Mouse (Mus musculus): ENCODE data around the gene Eif3b. TPM values are rescaled to one million over a fixed set of nuclear protein-coding genes. Genes with fewer than 3 reads are reported as not detected.
A peak's percentile ranks its signal among the peaks of the same experiment; 100 is the strongest.

The Eif3b gene
- 10 to 100 TPM; 79.7 to 80.3 TPM for total RNA-seq (2021)
- long read RNA-seq, experiment 1, transcript Eif3b-201 (19 exons, 2,945 nt) = major isoform, 278 of 300 reads
- long read RNA-seq, experiment 1, partial matches to known transcripts = 16 of 300 reads
- long read RNA-seq, experiment 1, other reads (novel, unspliced or antisense) = 6 of 300 reads
- long read RNA-seq, experiment 2, transcript Eif3b-201 (19 exons, 2,945 nt) = major isoform, 273 of 296 reads
- long read RNA-seq, experiment 2, partial matches to known transcripts = 10 of 296 reads
- long read RNA-seq, experiment 2, other reads (novel, unspliced or antisense) = 13 of 296 reads

- DNase-seq = peak; percentile 93
- H3K4me3 ChIP-seq = peak within 1 kb of the TSS; percentile 96
- intact Hi-C loops (cut with DNase I) = loop anchor here (2.0 to 10.0 kb wide), 2 partner anchors 30 to 584 kb away; partner anchors contain the start of gene Snx8
Observed at GRCm38 (mm10) chr5:140418489-140419441, at the start of gene Eif3b. Gene Eif3b (plus strand): TSS chr5:140419328.

GRCm38 (mm10) chr5:140369466-140369865 is 49.7 kb upstream of the Eif3b start:
- intact Hi-C loops (cut with DNase I) = no loop called here
- DNase-seq = no peak
- Histone ChIP-seq H3K4me3 (no peak overlapping the region), H3K27ac (peak overlapping the region; percentile 59)
- no peak for TF ChIP-seq CTCF (IDR thresholded peaks at IDR 0.05)

More at GRCm38 (mm10) chr5:140418489-140419441, at the start of gene Eif3b:
- peak within 1 kb of the TSS; percentile 97 for H3K27ac ChIP-seq
- peak; percentile 23; the same call in 1 of the 2 replicates for TF ChIP-seq CTCF (IDR thresholded peaks at IDR 0.05)

GRCm38 (mm10) chr5:140370446-140371254 is 48.5 kb upstream of the Eif3b start:
- TF ChIP-seq CTCF (IDR thresholded peaks at IDR 0.05) = no peak
- intact Hi-C loops (cut with DNase I) = no loop called here
- Histone ChIP-seq H3K4me3 (no peak overlapping the region), H3K27ac (peak overlapping the region; percentile 59; the same call in 1 of the 2 replicates)
- no peak for DNase-seq

- no peak for TF ChIP-seq CTCF (IDR thresholded peaks at IDR 0.05)
- no peak overlapping the region for H3K4me3 ChIP-seq
- no peak for DNase-seq
- H3K27ac ChIP-seq = no peak overlapping the region
- intact Hi-C loops (cut with DNase I) = no loop called here
Observed at GRCm38 (mm10) chr5:140371671-140372070, 47.5 kb upstream of the Eif3b start.

- TF ChIP-seq CTCF (IDR thresholded peaks at IDR 0.05) = no peak
- no peak for DNase-seq
- H3K27ac ChIP-seq = no peak overlapping the region
- H3K4me3 ChIP-seq = no peak overlapping the region
- intact Hi-C loops (cut with DNase I) = no loop called here
Observed at GRCm38 (mm10) chr5:140373711-140374110, 45.4 kb upstream of the Eif3b start.

GRCm38 (mm10) chr5:140374226-140374625 is 44.9 kb upstream of the Eif3b start:
- intact Hi-C loops (cut with DNase I) = no loop called here
- TF ChIP-seq CTCF (IDR thresholded peaks at IDR 0.05) = no peak
- no peak for DNase-seq
- no peak overlapping the region for H3K27ac ChIP-seq
- no peak overlapping the region for H3K4me3 ChIP-seq

GRCm38 (mm10) chr5:140375249-140375829 is 43.8 kb upstream of the Eif3b start:
- DNase-seq = no peak
- H3K27ac ChIP-seq = no peak overlapping the region
- intact Hi-C loops (cut with DNase I) = no loop called here
- TF ChIP-seq CTCF (IDR thresholded peaks at IDR 0.05) = no peak
- no peak overlapping the region for H3K4me3 ChIP-seq

GRCm38 (mm10) chr5:140378121-140378853 is 40.8 kb upstream of the Eif3b start:
- Histone ChIP-seq H3K27ac (no peak overlapping the region), H3K4me3 (no peak overlapping the region)
- peak; percentile 27 for DNase-seq
- intact Hi-C loops (cut with DNase I) = no loop called here
- no peak for TF ChIP-seq CTCF (IDR thresholded peaks at IDR 0.05)

GRCm38 (mm10) chr5:140379299-140379698 is 39.8 kb upstream of the Eif3b start:
- intact Hi-C loops (cut with DNase I) = no loop called here
- peak; percentile 30 for DNase-seq
- TF ChIP-seq CTCF (IDR thresholded peaks at IDR 0.05) = no peak
- H3K27ac ChIP-seq = peak overlapping the region; percentile 50
- H3K4me3 ChIP-seq = no peak overlapping the region

- TF ChIP-seq CTCF (IDR thresholded peaks at IDR 0.05) = no peak
- Histone ChIP-seq H3K27ac (no peak overlapping the region), H3K4me3 (no peak overlapping the region)
- no peak for DNase-seq
- intact Hi-C loops (cut with DNase I) = no loop called here
Observed at GRCm38 (mm10) chr5:140381156-140381555, 38.0 kb upstream of the Eif3b start.

- Histone ChIP-seq H3K4me3 (no peak overlapping the region), H3K27ac (no peak overlapping the region)
- intact Hi-C loops (cut with DNase I) = no loop called here
- no peak for DNase-seq
- no peak for TF ChIP-seq CTCF (IDR thresholded peaks at IDR 0.05)
Observed at GRCm38 (mm10) chr5:140382688-140383087, 36.4 kb upstream of the Eif3b start.

Data from gastrocnemius, adult 2 months (tissue).